Mouse (Mus musculus): Measurements from ENCODE around the gene Cdh22. TPM values are rescaled to one million over a fixed set of nuclear protein-coding genes. Genes with fewer than 3 reads are reported as not detected.

The Cdh22 gene
- total RNA-seq, 2 experiments from 2014 or later: not detected

- ATAC-seq (replicated peaks; ENCODE audit: poor library complexity): no peak
Observed at GRCm38 (mm10) chr2:165252381-165252780, 17.7 kb upstream of the Cdh22 start.

GRCm38 (mm10) chr2:165250903-165251302 lies 16.2 kb upstream of the Cdh22 start:
- peak; percentile 95 for ATAC-seq (replicated peaks; ENCODE audit: poor library complexity)

GRCm38 (mm10) chr2:165248967-165249366 lies 14.3 kb upstream of the Cdh22 start:
- no peak for ATAC-seq (replicated peaks; ENCODE audit: poor library complexity)

- no peak for ATAC-seq (replicated peaks; ENCODE audit: poor library complexity)
Observed at GRCm38 (mm10) chr2:165246349-165246748, 11.7 kb upstream of the Cdh22 start.

- no peak for ATAC-seq (replicated peaks; ENCODE audit: poor library complexity)
Observed at GRCm38 (mm10) chr2:165243122-165243720, 8.6 kb upstream of the Cdh22 start.

GRCm38 (mm10) chr2:165242575-165242974 lies 7.9 kb upstream of the Cdh22 start:
- no peak for ATAC-seq (replicated peaks; ENCODE audit: poor library complexity)

GRCm38 (mm10) chr2:165241786-165242185 lies 7.1 kb upstream of the Cdh22 start:
- ATAC-seq (replicated peaks; ENCODE audit: poor library complexity): 0 out of 2 replicates have a peak, but pooled peaks have one; percentile 52

- no peak for ATAC-seq (replicated peaks; ENCODE audit: poor library complexity)
Observed at GRCm38 (mm10) chr2:165240371-165240770, 5.7 kb upstream of the Cdh22 start.

GRCm38 (mm10) chr2:165239533-165240144 lies 5.0 kb upstream of the Cdh22 start:
- ATAC-seq (replicated peaks; ENCODE audit: poor library complexity): 0 out of 2 replicates have a peak, but pooled peaks have one; percentile 27

- ATAC-seq (replicated peaks; ENCODE audit: poor library complexity): no peak
Observed at GRCm38 (mm10) chr2:165238416-165239145, 3.9 kb upstream of the Cdh22 start.

- no peak for ATAC-seq (replicated peaks; ENCODE audit: poor library complexity)
Observed at GRCm38 (mm10) chr2:165234291-165234612, 401 bp downstream of the Cdh22 start.

- peak; percentile 81 for ATAC-seq (replicated peaks; ENCODE audit: poor library complexity)
Observed at GRCm38 (mm10) chr2:165233491-165234290, 962 bp downstream of the Cdh22 start.

GRCm38 (mm10) chr2:165229050-165229449 lies 5.6 kb downstream of the Cdh22 start:
- no peak for ATAC-seq (replicated peaks; ENCODE audit: poor library complexity)

- ATAC-seq (replicated peaks; ENCODE audit: poor library complexity): no peak
Observed at GRCm38 (mm10) chr2:165223837-165224236, 10.8 kb downstream of the Cdh22 start.

- no peak for ATAC-seq (replicated peaks; ENCODE audit: poor library complexity)
Observed at GRCm38 (mm10) chr2:165221952-165222351, 12.7 kb downstream of the Cdh22 start.

GRCm38 (mm10) chr2:165220347-165220945 lies 14.2 kb downstream of the Cdh22 start:
- ATAC-seq (replicated peaks; ENCODE audit: poor library complexity): no peak

- no peak for ATAC-seq (replicated peaks; ENCODE audit: poor library complexity)
Observed at GRCm38 (mm10) chr2:165218954-165219353, 15.7 kb downstream of the Cdh22 start.

GRCm38 (mm10) chr2:165217361-165218149 lies 17.1 kb downstream of the Cdh22 start:
- no peak for ATAC-seq (replicated peaks; ENCODE audit: poor library complexity)

- ATAC-seq (replicated peaks; ENCODE audit: poor library complexity): no peak
Observed at GRCm38 (mm10) chr2:165215103-165215951, 19.3 kb downstream of the Cdh22 start.
